In genomic region chr7:3587292-3587691, GRCm38 (mm10) we compare ENCODE assay signal across 29 mouse cellular contexts. TPM values are rescaled to one million over a fixed set of nuclear protein-coding genes. Genes with fewer than 3 reads are reported as not detected.
"Had no signal": no experiment of that assay in that cellular context is flagged by ENCODE, and none has a peak within 500 bp of the region (broad histone marks: within the 10 kb centered on the region; RNA-seq: fewer than 3 reads in every experiment).

No protein-coding gene starts in this region.

- DNase-seq: gastrocnemius, postnatal 14 days; gastrocnemius, postnatal 36 days; heart, adult 11 months; heart, adult 2 months; heart, postnatal 14 days; heart, postnatal 36 days; kidney, adult 11 months; kidney, adult 2 months; kidney, adult 9 months; kidney, postnatal 25 days; kidney, postnatal 4 days; left cerebral cortex, postnatal 4 days had no signal

- H3K4me1 ChIP-seq: heart, embryonic 15.5 days; hindbrain, embryonic 12.5 days; kidney, embryonic 15.5 days; limb, embryonic 13.5 days; limb, embryonic 15.5 days; liver, embryonic 12.5 days had no signal

- H3K36me3 ChIP-seq: heart, embryonic 13.5 days; heart, embryonic 15.5 days; hindbrain, embryonic 12.5 days; kidney, embryonic 15.5 days; limb, embryonic 13.5 days; limb, embryonic 15.5 days; liver, embryonic 12.5 days had no signal

- ATAC-seq: hindbrain, embryonic 16.5 days; intestine, embryonic 16.5 days; liver, embryonic 12.5 days had no signal

- H3K9me3 ChIP-seq: heart, embryonic 13.5 days; heart, embryonic 15.5 days; hindbrain, embryonic 12.5 days; kidney, embryonic 15.5 days; limb, embryonic 15.5 days; liver, embryonic 12.5 days had no signal

- H3K27me3 ChIP-seq: heart, embryonic 13.5 days; hindbrain, embryonic 12.5 days; kidney, embryonic 15.5 days; limb, embryonic 13.5 days; limb, embryonic 15.5 days; liver, embryonic 12.5 days had no signal

- H3K9ac ChIP-seq: heart, embryonic 13.5 days; heart, embryonic 15.5 days; hindbrain, embryonic 12.5 days; hindbrain, embryonic 14.5 days; kidney, embryonic 15.5 days; limb, embryonic 13.5 days; limb, embryonic 15.5 days; liver, embryonic 12.5 days; liver, embryonic 14.5 days had no signal

- H3K4me3 ChIP-seq: heart, adult 2 months; heart, embryonic 13.5 days; heart, embryonic 15.5 days; hindbrain, embryonic 12.5 days; kidney, embryonic 15.5 days; left cerebral cortex, adult 2 months; limb, embryonic 13.5 days; limb, embryonic 15.5 days; liver, embryonic 12.5 days had no signal

- H3K4me2 ChIP-seq: heart, embryonic 11.5 days; heart, embryonic 13.5 days; heart, embryonic 15.5 days; hindbrain, embryonic 12.5 days; hindbrain, embryonic 14.5 days; kidney, embryonic 15.5 days; limb, embryonic 13.5 days; limb, embryonic 15.5 days; liver, embryonic 12.5 days had no signal

- H3K27ac ChIP-seq: heart, adult 2 months; heart, embryonic 13.5 days; heart, embryonic 15.5 days; hindbrain, embryonic 12.5 days; hindbrain, embryonic 14.5 days; kidney, embryonic 15.5 days; kidney, postnatal 0 days; left cerebral cortex, adult 2 months; limb, embryonic 13.5 days; limb, embryonic 15.5 days; liver, embryonic 12.5 days; liver, embryonic 14.5 days had no signal

RNA-seq across cellular contexts. Expression of gene Oscar, which starts 28.7 kb away (rescaled TPM):
- total RNA-seq: gastrocnemius, adult 18-20 months; gastrocnemius, adult 8-10 months; gastrocnemius, postnatal 36 days; liver, adult 2 months had no signal
- polyA plus RNA-seq: heart, embryonic 13.5 days; heart, embryonic 15.5 days; intestine, embryonic 16.5 days; kidney, embryonic 15.5 days; liver, adult 2 months had no signal
